Mouse (Mus musculus) CD4-positive, CD25-positive, alpha-beta regulatory T cell, adult 2 months (primary cell): ENCODE measurements around the gene Deup1.

Experiments
- DNase-seq: peaks from one replicate; pipeline ENCODE4 v3.0.0-alpha.2; 2012; ENCODE audit warnings: low read depth, low spot score

The Deup1 gene

DNA sequence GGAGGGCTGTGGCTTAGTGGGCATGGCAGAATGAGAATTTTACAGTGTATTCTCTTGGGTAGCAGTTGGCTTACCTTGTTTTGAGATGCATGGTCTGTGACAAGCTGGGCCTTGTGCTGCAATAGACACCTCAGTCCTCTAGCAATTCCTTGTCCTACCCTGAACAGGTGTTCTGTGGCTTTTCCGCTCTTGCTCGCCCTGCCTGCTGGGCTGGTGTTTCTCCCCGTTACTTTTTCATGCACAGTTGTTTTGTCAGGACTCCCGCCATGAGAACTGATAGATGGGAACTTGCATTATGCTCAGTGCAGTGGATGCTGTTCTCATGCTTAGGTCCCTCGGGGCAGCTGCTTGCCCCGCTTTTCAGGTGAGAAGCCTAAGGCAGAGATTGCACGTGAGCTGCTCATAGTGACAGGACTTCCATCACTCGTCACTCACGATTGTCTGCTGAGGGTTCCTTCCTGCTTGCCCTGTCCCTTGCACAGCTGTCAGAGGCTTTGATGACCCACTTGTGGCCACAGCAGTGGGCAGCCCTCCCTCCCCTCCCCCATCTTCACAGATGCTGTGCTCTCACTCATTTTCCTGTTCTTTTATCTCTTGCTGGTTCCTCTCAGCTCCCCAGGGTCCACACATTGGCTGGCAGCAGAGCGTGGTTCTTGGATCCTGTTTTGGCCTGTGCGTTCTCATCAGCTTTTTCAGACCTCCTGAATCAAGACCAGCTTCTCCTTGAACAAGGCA lies 94.2 kb downstream of the Deup1 start:
- DNase-seq = no peak

- DNase-seq = no peak
These were observed 96.5 kb downstream of the Deup1 start for GRCm38 (mm10) chr9:15531204-15531603.

DNA sequence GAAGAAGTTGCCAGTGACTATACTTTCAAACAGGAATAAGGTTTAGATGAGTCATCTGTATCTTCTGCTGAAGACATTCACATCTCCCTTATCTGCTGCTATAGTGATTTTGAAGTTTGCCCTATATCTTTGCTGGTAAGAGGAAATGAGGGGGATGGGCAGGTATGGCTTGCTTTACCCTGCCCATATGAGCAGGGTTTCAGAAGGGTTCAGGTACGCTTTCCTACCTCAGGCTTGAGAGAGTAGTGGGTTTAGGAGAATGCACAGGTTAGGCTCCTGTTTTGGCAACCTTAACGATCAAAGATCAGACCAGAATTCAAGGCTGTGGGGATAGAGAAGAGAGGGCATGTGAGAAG lies 97.8 kb downstream of the Deup1 start:
- peak; percentile 71 for DNase-seq

- peak; percentile 43 for DNase-seq
These were observed 98.3 kb downstream of the Deup1 start for GRCm38 (mm10) chr9:15529275-15529964.

DNA sequence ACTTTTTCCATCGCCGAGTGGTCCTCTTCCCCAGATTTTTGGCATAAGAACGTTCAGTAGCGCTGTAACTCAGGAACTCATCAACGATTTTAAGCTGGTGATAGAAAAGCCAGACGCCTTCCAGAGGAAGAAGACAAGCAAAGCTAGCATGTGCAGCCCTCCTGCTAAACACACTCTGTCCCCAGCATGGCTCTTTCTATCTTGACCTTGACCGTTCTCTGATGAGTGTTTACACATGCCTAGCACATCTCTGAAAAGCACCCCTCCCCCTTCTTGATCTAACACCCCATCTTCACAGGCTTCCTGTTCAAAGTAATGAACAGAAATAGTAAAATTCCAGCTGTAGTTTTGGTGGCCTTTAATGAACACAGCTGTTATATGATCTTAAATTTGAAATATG lies 99.4 kb downstream of the Deup1 start:
- no peak for DNase-seq

DNA sequence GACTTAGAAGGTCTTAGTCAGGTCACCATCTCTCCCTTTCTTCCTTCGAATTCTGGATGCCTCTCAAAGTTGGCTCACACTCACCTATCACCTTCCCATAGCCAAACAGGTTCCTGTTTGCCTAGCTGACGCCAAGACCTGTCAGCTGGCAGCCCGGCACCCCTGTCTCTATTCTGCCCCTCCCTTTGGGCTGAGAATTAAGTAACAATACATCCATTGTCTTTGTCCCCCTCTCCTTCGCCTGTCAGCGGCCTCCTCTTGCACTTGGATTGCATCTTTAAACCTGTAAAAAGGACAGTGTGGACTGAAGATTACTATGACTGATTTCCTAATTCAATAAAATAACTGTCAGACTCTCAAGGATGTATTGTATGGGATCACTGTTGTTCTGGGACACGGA lies 99.9 kb downstream of the Deup1 start:
- no peak for DNase-seq

- DNase-seq = no peak
These were observed 101.2 kb downstream of the Deup1 start for GRCm38 (mm10) chr9:15526539-15526938.

- DNase-seq = no peak
These were observed 102.5 kb downstream of the Deup1 start for GRCm38 (mm10) chr9:15525246-15525645.

DNA sequence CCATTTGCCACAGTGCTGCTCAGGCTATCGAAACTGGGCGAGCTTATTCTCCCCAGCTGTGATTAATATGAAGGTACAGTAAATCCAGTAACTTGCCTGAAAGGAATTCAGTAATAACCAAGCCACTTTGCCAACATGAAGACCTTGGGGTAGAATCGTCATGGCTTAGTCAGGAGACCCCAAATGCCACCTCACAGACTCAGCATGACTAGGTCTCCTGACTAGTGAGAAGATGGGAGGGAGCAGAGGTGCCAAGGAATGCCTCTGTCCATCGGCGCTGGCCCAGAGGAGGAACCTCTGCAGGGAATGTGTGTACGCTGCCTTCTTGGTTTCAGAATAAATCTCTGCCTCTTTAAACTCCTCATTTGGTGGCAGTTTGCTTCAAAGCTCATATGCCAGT lies 104.1 kb downstream of the Deup1 start:
- no peak for DNase-seq

GRCm38 (mm10) chr9:15522887-15523286 lies 104.8 kb downstream of the Deup1 start:
- DNase-seq = no peak

DNA sequence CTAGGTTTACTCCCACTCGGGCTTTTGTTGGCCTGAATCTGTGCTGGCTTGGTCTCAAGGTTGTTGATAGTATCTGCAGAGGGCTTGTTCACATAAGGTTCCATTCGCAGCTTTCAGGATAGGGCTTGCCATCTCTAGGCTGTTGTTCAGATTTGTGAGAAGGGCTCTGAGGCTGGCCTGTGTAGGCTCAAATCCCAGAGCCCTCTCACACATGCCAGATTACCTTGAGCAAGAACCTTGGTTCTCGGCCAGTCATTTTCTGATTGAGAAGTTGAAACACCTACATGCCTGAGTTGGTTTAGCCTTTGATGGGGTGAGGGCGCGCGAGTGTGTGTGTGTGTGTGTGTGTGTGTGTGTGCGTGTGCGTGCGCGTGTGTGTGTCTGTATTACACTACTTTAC lies 105.4 kb downstream of the Deup1 start:
- peak; percentile 22 for DNase-seq

GRCm38 (mm10) chr9:15517979-15518378 lies 109.8 kb downstream of the Deup1 start:
- no peak for DNase-seq

- peak; percentile 15 for DNase-seq
These were observed 111.7 kb downstream of the Deup1 start for GRCm38 (mm10) chr9:15516007-15516406.

DNA sequence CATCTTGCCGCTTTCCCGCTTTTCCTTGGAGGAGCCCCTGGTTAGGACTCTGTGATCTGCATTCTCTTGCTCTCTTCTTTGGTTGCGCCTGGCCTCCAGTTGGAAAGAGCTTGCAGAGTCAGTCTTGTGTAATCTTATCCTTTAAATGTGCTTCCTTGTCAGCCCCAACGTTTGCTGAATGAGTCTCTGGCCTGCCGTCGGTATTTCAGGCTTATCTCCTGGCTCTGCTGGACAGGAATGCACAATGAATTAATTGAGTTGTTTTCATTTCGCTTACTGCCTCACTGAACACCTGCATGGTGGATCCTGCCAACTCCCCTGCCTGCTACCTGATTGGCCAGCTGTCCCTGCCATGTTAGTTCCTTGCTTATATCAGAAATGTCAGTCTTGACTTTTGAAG lies 114.8 kb downstream of the Deup1 start:
- no peak for DNase-seq

GRCm38 (mm10) chr9:15510557-15511310 lies 117.0 kb downstream of the Deup1 start:
- DNase-seq = no peak
